Mouse (Mus musculus) splenic B cell, adult 2 months (primary cell): ENCODE measurements around the gene Dnah7a.
A peak's percentile ranks its signal among the peaks of the same experiment; 100 is the strongest.
"Not testable (repeated sequence)": the region's sequence is repeated elsewhere in the genome, so short reads cannot be mapped to it uniquely, and the experiment has no call there.

ENCODE experiments used
- DNase-seq: peaks from one replicate; pipeline ENCODE4 v3.0.0-alpha.2; 2011; ENCODE audit warnings: low read depth, low spot score
- H3K27me3 ChIP-seq: 2 replicates; pipeline ENCODE4 v1.6.1; 2012; ENCODE audit warnings: mild to moderate bottlenecking, low read length, moderate library complexity, mixed read lengths; ENCODE audit not compliant: control insufficient read depth, poor library complexity, insufficient read depth, severe bottlenecking
- H3K36me3 ChIP-seq: 2 replicates; pipeline ENCODE4 v1.6.1; 2012; ENCODE audit warnings: mild to moderate bottlenecking, low read length, moderate library complexity, mixed read lengths; ENCODE audit not compliant: control insufficient read depth, poor library complexity, insufficient read depth, severe bottlenecking

The Dnah7a gene

GRCm38 (mm10) chr1:53720601-53721351 lies 14.2 kb upstream of the Dnah7a start:
- Histone ChIP-seq H3K27me3 (no peaks in the 10 kb centered on the region), H3K36me3 (no peaks in the 10 kb centered on the region)
- DNase-seq = no peak

- no peaks in the 10 kb centered on the region for H3K27me3 ChIP-seq
- peak; percentile 31 for DNase-seq
- H3K36me3 ChIP-seq = no peaks in the 10 kb centered on the region
Measured at GRCm38 (mm10) chr1:53715966-53716515, 9.5 kb upstream of the Dnah7a start.

GRCm38 (mm10) chr1:53715446-53715845 lies 8.9 kb upstream of the Dnah7a start:
- Histone ChIP-seq H3K36me3 (no peaks in the 10 kb centered on the region), H3K27me3 (no peaks in the 10 kb centered on the region)
- peak; percentile 87 for DNase-seq

- DNase-seq, H3K27me3 ChIP-seq, H3K36me3 ChIP-seq: not testable (repeated sequence)
Measured at GRCm38 (mm10) chr1:53713383-53713782, 6.8 kb upstream of the Dnah7a start.

GRCm38 (mm10) chr1:53711069-53711468 lies 4.5 kb upstream of the Dnah7a start:
- no peaks in the 10 kb centered on the region for H3K36me3 ChIP-seq
- DNase-seq = no peak
- no peaks in the 10 kb centered on the region for H3K27me3 ChIP-seq

- H3K36me3 ChIP-seq, H3K27me3 ChIP-seq, DNase-seq: not testable (repeated sequence)
Measured at GRCm38 (mm10) chr1:53709602-53710001, 3.0 kb upstream of the Dnah7a start.

GRCm38 (mm10) chr1:53704164-53704563 lies 2.4 kb downstream of the Dnah7a start:
- Histone ChIP-seq H3K27me3 (no peaks in the 10 kb centered on the region), H3K36me3 (no peaks in the 10 kb centered on the region)
- DNase-seq = no peak

- DNase-seq = peak; percentile 74
- not testable (repeated sequence) for H3K36me3 ChIP-seq, H3K27me3 ChIP-seq
Measured at GRCm38 (mm10) chr1:53664268-53664667, 42.3 kb downstream of the Dnah7a start.

- Histone ChIP-seq H3K36me3 (no peaks in the 10 kb centered on the region), H3K27me3 (no peaks in the 10 kb centered on the region)
- no peak for DNase-seq
Measured at GRCm38 (mm10) chr1:53639865-53640794, 66.5 kb downstream of the Dnah7a start.

- not testable (repeated sequence) for H3K27me3 ChIP-seq, DNase-seq, H3K36me3 ChIP-seq
Measured at GRCm38 (mm10) chr1:53635641-53636040, 70.9 kb downstream of the Dnah7a start.

- DNase-seq = not testable (repeated sequence)
Measured at GRCm38 (mm10) chr1:53632040-53632439, 74.5 kb downstream of the Dnah7a start.

GRCm38 (mm10) chr1:53630011-53630410 lies 76.6 kb downstream of the Dnah7a start:
- DNase-seq = no peak
- H3K27me3 ChIP-seq = no peaks in the 10 kb centered on the region
- H3K36me3 ChIP-seq = no peaks in the 10 kb centered on the region

More at GRCm38 (mm10) chr1:53632040-53632439, 74.5 kb downstream of the Dnah7a start:
- not testable (repeated sequence) for H3K27me3 ChIP-seq, H3K36me3 ChIP-seq

GRCm38 (mm10) chr1:53613486-53613885 lies 93.1 kb downstream of the Dnah7a start:
- H3K36me3 ChIP-seq = no peaks in the 10 kb centered on the region
- H3K27me3 ChIP-seq = no peaks in the 10 kb centered on the region
- no peak for DNase-seq

- H3K36me3 ChIP-seq, H3K27me3 ChIP-seq, DNase-seq: not testable (repeated sequence)
Measured at GRCm38 (mm10) chr1:53581326-53581725, 125.3 kb downstream of the Dnah7a start.

GRCm38 (mm10) chr1:53557918-53558317 lies 148.7 kb downstream of the Dnah7a start:
- H3K36me3 ChIP-seq, DNase-seq, H3K27me3 ChIP-seq: not testable (repeated sequence)
